Comparison of ENCODE assay signal across 15 mouse cellular contexts in the genomic region with DNA sequence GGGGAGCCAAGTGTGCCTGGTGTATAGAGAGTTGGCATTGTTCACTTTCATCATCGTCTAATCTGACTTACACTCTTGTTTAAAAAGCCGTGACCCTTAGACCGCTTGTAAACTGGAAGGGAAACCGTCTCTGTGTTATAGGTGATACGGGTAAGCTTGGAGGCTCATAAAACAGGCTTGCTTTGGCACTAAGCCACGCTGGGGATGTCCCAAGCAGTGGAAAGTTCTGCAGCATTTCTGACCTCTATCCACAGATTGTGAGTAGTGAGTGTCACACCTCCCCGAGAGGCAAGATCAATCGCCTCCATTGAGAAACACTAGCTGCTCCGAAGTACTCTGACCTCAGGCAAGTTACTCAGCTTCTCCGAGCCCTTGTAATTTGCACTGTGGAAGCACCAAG. TPM values are rescaled to one million over a fixed set of nuclear protein-coding genes. Genes with fewer than 3 reads are reported as not detected.
DNase-seq lines count a peak whose midpoint lies in the region; ATAC-seq and TF ChIP-seq lines count a peak whose summit lies in the region.
"Had no signal": no experiment of that assay in that cellular context is flagged by ENCODE, and none has a peak within 500 bp of the region (broad histone marks: within the 10 kb centered on the region; RNA-seq: fewer than 3 reads in every experiment).

No protein-coding gene starts in this region.

- DNase-seq in CD4-positive helper T cell, adult 2 months (ENCODE audit: low read depth, low spot score): peak; percentile 4
- DNase-seq in adrenal gland, postnatal 25 days: peak; percentile 53
- DNase-seq in layer of hippocampus, adult 2 months (ENCODE audit: low spot score in 2 of 2): no peak
- DNase-seq: cerebellum, adult 18-20 months; embryo, embryonic 11 days; liver, embryonic 13.5 days; right cerebral cortex, postnatal 4 days had no signal

- 0 out of 2 replicates have a peak, but pooled peaks have one; percentile 22 for ATAC-seq in heart, embryonic 14.5 days (ENCODE audit: insufficient number of reproducible peaks, insufficient read depth, low FRiP score, low read depth)
- ATAC-seq in heart, embryonic 12.5 days (ENCODE audit: insufficient number of reproducible peaks, low FRiP score): no peak
- ATAC-seq in kidney, embryonic 15.5 days (replicated peaks; ENCODE audit: low FRiP score): no peak
- ATAC-seq in neural tube, embryonic 15.5 days (ENCODE audit: low FRiP score): no peak
- ATAC-seq in granulocyte monocyte progenitor cell, adult 5-6 weeks (replicated peaks; ENCODE audit: poor library complexity, severe bottlenecking): no peak

- H3K9me3 ChIP-seq in heart, embryonic 14.5 days (ENCODE audit: control insufficient read depth, low read length): no peaks in the 10 kb centered on the region
- no peaks in the 10 kb centered on the region for H3K9me3 ChIP-seq in heart, embryonic 12.5 days (replicated peaks)
- H3K9me3 ChIP-seq in kidney, embryonic 15.5 days (replicated peaks): no peaks in the 10 kb centered on the region
- no peaks in the 10 kb centered on the region for H3K9me3 ChIP-seq in neural tube, embryonic 15.5 days (replicated peaks)
- H3K9me3 ChIP-seq: heart, embryonic 13.5 days; liver, embryonic 13.5 days had no signal

- H3K4me3 ChIP-seq in heart, embryonic 14.5 days (ENCODE audit: control insufficient read depth in 1 of 2, insufficient read depth in 1 of 2, low read depth in 1 of 2, low read length in 2 of 2): no peak overlapping the region
- no peak overlapping the region for H3K4me3 ChIP-seq in heart, embryonic 12.5 days
- no peak overlapping the region for H3K4me3 ChIP-seq in kidney, embryonic 15.5 days (replicated peaks)
- H3K4me3 ChIP-seq in neural tube, embryonic 15.5 days (replicated peaks): no peak overlapping the region
- no peak overlapping the region for H3K4me3 ChIP-seq in layer of hippocampus, adult 2 months
- H3K4me3 ChIP-seq: erythroblast, embryonic 14.5 days; heart, embryonic 13.5 days; liver, embryonic 13.5 days had no signal

- no peaks in the 10 kb centered on the region for H3K36me3 ChIP-seq in heart, embryonic 14.5 days (ENCODE audit: control insufficient read depth, insufficient read depth, low read length)
- H3K36me3 ChIP-seq in heart, embryonic 12.5 days: no peaks in the 10 kb centered on the region
- H3K36me3 ChIP-seq in kidney, embryonic 15.5 days: no peaks in the 10 kb centered on the region
- no peaks in the 10 kb centered on the region for H3K36me3 ChIP-seq in neural tube, embryonic 15.5 days
- H3K36me3 ChIP-seq: liver, embryonic 13.5 days had no signal

- H3K27ac ChIP-seq in heart, embryonic 14.5 days (replicated peaks in 1 of 2; ENCODE audit: control insufficient read depth in 1 of 2, insufficient read depth in 1 of 2, low read depth in 2 of 2, low read length in 2 of 2): no peak overlapping the region
- no peak overlapping the region for H3K27ac ChIP-seq in heart, embryonic 12.5 days (ENCODE audit: poor library complexity, severe bottlenecking)
- peak overlapping the region; percentile 23; the same call in 1 of the 2 replicates for H3K27ac ChIP-seq in kidney, embryonic 15.5 days
- H3K27ac ChIP-seq in neural tube, embryonic 15.5 days (replicated peaks): no peak overlapping the region
- no peak overlapping the region for H3K27ac ChIP-seq in layer of hippocampus, adult 2 months
- H3K27ac ChIP-seq: heart, embryonic 13.5 days; liver, embryonic 13.5 days; macrophage had no signal

- TF ChIP-seq CTCF in layer of hippocampus, adult 2 months (conservative IDR thresholded peaks at IDR 0.05): no peak

- no peak overlapping the region for H3K4me2 ChIP-seq in heart, embryonic 14.5 days (ENCODE audit: low read length)
- no peak overlapping the region for H3K4me2 ChIP-seq in heart, embryonic 12.5 days
- H3K4me2 ChIP-seq in kidney, embryonic 15.5 days: no peak overlapping the region
- no peak overlapping the region for H3K4me2 ChIP-seq in neural tube, embryonic 15.5 days
- H3K4me2 ChIP-seq: heart, embryonic 13.5 days; liver, embryonic 13.5 days had no signal

- peaks cover 16 to 21% of the 10 kb centered on the region in 2 experiments for H3K4me1 ChIP-seq in heart, embryonic 14.5 days (ENCODE audit: control insufficient read depth in 2 of 2, insufficient read depth in 2 of 2, low read length in 2 of 2)
- peaks cover 39% of the 10 kb centered on the region for H3K4me1 ChIP-seq in heart, embryonic 12.5 days (replicated peaks)
- peaks cover 81% of the 10 kb centered on the region for H3K4me1 ChIP-seq in kidney, embryonic 15.5 days
- peaks cover 22% of the 10 kb centered on the region for H3K4me1 ChIP-seq in neural tube, embryonic 15.5 days

- no peaks in the 10 kb centered on the region for H3K27me3 ChIP-seq in heart, embryonic 14.5 days (ENCODE audit: control insufficient read depth, insufficient read depth, low read length)
- H3K27me3 ChIP-seq in heart, embryonic 12.5 days (replicated peaks): peaks cover 13% of the 10 kb centered on the region; the same call in 1 of the 2 replicates
- H3K27me3 ChIP-seq in kidney, embryonic 15.5 days: no peaks in the 10 kb centered on the region
- H3K27me3 ChIP-seq in neural tube, embryonic 15.5 days (replicated peaks): no peaks in the 10 kb centered on the region
- H3K27me3 ChIP-seq: liver, embryonic 13.5 days had no signal

- H3K9ac ChIP-seq in heart, embryonic 14.5 days (ENCODE audit: low read length): no peak overlapping the region
- no peak overlapping the region for H3K9ac ChIP-seq in heart, embryonic 12.5 days
- H3K9ac ChIP-seq in kidney, embryonic 15.5 days: no peak overlapping the region
- no peak overlapping the region for H3K9ac ChIP-seq in neural tube, embryonic 15.5 days (replicated peaks)
- H3K9ac ChIP-seq: heart, embryonic 13.5 days; liver, embryonic 13.5 days had no signal

- 47% methylated on average over 10 of the region's 10 CpGs for WGBS in heart, embryonic 14.5 days
- 55% methylated on average over 10 of the region's 10 CpGs for WGBS in heart, embryonic 12.5 days
- WGBS in kidney, embryonic 15.5 days: 19% methylated on average over 10 of the region's 10 CpGs
- 72% methylated on average over 10 of the region's 10 CpGs for WGBS in neural tube, embryonic 15.5 days

RNA-seq across cellular contexts. Expression of gene Chst11, which starts 47.3 kb away (rescaled TPM):
- polyA plus RNA-seq in heart, embryonic 14.5 days (2014; fragmentation: Nextera tagmentation; extraction: Ambion mirVana): 3.3 and 3.5 TPM in 2 replicates
- 3.5 and 4.1 TPM in 2 replicates for polyA plus RNA-seq in heart, embryonic 12.5 days (2016; fragmentation: Nextera tagmentation; extraction: Ambion mirVana)
- 34.0 and 44.0 TPM in 2 replicates for total RNA-seq in adrenal gland, postnatal 25 days (2021)
- 3.8 and 4.7 TPM in 2 replicates for polyA plus RNA-seq in kidney, embryonic 15.5 days (2015; fragmentation: Nextera tagmentation; extraction: Ambion mirVana)
- 4.1 and 4.4 TPM in 2 replicates for polyA plus RNA-seq in neural tube, embryonic 15.5 days (2015; fragmentation: Nextera tagmentation; extraction: Ambion mirVana)
- total RNA-seq in layer of hippocampus, adult 2 months (2021): 10 to 100 TPM; 50.9 to 52.7 TPM
- 12.5 and 15.3 TPM in 2 replicates for total RNA-seq in granulocyte monocyte progenitor cell, adult 5-6 weeks (2014; fragmentation: Nextera tagmentation)
- 20.8 TPM in 2 replicates for total RNA-seq in granulocyte monocyte progenitor cell, adult 5-6 weeks (2017)

Comparison
In these comparisons a context has a peak if more than half of its experiments do, and no peak if none do; other contexts are left out.
1. DNase-seq: peak in CD4-positive helper T cell, adult 2 months (single experiment) and adrenal gland, postnatal 25 days (single experiment); none in layer of hippocampus, adult 2 months (0 of 2).